Mouse (Mus musculus) lung, postnatal 0 days (tissue): Measurements from ENCODE around the gene Cdkl1. TPM values are rescaled to one million over a fixed set of nuclear protein-coding genes. Genes with fewer than 3 reads are reported as not detected.
A peak's percentile ranks its signal among the peaks of the same experiment; 100 is the strongest.

Source experiments
- ATAC-seq: fragments of 200-750 bp; cut with Nextera tagmentation; 2 replicates; pipeline ENCODE4 v1.8.0; 2017; ENCODE audit warnings: moderate library complexity
- DNase-seq: peaks from one replicate; pipeline ENCODE4 v3.0.0-alpha.2; 2016; ENCODE audit warnings: low spot score
- H3K27ac ChIP-seq: fragments of 300-500 bp; sonication (generic); 2 replicates; pipeline ENCODE4 v1.5.1; 2014; ENCODE audit warnings: antibody characterized with exemption, mild to moderate bottlenecking, low read length, mixed read lengths
- H3K27me3 ChIP-seq: fragments of 300-500 bp; sonication (generic); replicated peaks from 2 replicates; pipeline ENCODE4 v1.6.1; 2014; ENCODE audit warnings: low read length, mixed read lengths; ENCODE audit not compliant: insufficient read depth
- H3K36me3 ChIP-seq: fragments of 300-500 bp; sonication (generic); 2 replicates; pipeline ENCODE4 v1.6.1; 2014; ENCODE audit warnings: low read length, mixed read lengths; ENCODE audit not compliant: insufficient read depth
- H3K4me1 ChIP-seq: fragments of 300-500 bp; sonication (generic); 2 replicates; pipeline ENCODE4 v1.6.1; 2014; ENCODE audit warnings: antibody characterized with exemption, low read depth, low read length, mixed read lengths; ENCODE audit not compliant: insufficient read depth
- H3K4me2 ChIP-seq: fragments of 300-500 bp; sonication (generic); replicated peaks from 2 replicates; pipeline ENCODE4 v1.6.1; 2014; ENCODE audit warnings: low read depth, mild to moderate bottlenecking, low read length, moderate library complexity, mixed read lengths
- H3K4me3 ChIP-seq: fragments of 300-500 bp; sonication (generic); 2 replicates; pipeline ENCODE4 v1.5.1; 2014; ENCODE audit warnings: low read depth, low read length
- H3K9ac ChIP-seq: fragments of 300-500 bp; sonication (generic); replicated peaks from 2 replicates; pipeline ENCODE4 v1.6.1; 2014; ENCODE audit warnings: low read depth, mild to moderate bottlenecking
- H3K9me3 ChIP-seq: fragments of 300-500 bp; sonication (generic); 2 replicates; pipeline ENCODE4 v1.6.1; 2016; ENCODE audit warnings: low read length, mixed read lengths
- CTCF ChIP-seq: IDR thresholded peaks from 2 replicates; pipeline ENCODE4 v1.5.1; 2016; ENCODE audit warnings: antibody characterized with exemption, mild to moderate bottlenecking
- EP300 ChIP-seq: IDR thresholded peaks from 2 replicates; pipeline ENCODE4 v1.6.1; 2016; ENCODE audit warnings: antibody characterized with exemption, mild to moderate bottlenecking, control low read depth
- WGBS: fragments of 180-500 bp; shearing (Covaris S2); extraction: QIAGEN DNeasy Blood & Tissue Kit; methylation state at CpG from one replicate; pipeline ENCODE4 v1.1.7; 2014; 5-methylcytosine and 5-hydroxymethylcytosine counted together
- polyA plus RNA-seq: library from polyadenylated mRNA; unstranded; fragments of >200 nt; fragmentation: Nextera tagmentation; extraction: Ambion mirVana; gene quantifications from 2 replicates; pipeline ENCODE4 v1.2.1, GENCODE M21; 2015

Gene Cdkl1
- polyA plus RNA-seq, 1 experiment from 2014 or later: 3.1 TPM

GRCm38 (mm10) chr12:69757418-69758141, 33.5 kb downstream of the Cdkl1 start:
- WGBS: 3% methylated on average over 22 of the region's 22 CpGs
- ATAC-seq (peak; percentile 92), DNase-seq (peak; percentile 93)
- Histone ChIP-seq H3K4me3 (peak overlapping the region; percentile 18), H3K4me1 (peaks cover 8% of the 10 kb centered on the region; the same call in 1 of the 2 replicates), H3K36me3 (no peaks in the 10 kb centered on the region), H3K9me3 (no peaks in the 10 kb centered on the region), H3K27me3 (no peaks in the 10 kb centered on the region), H3K9ac (0 out of 2 replicates have a peak overlapping the region, but pooled peaks have one; percentile 16), H3K27ac (peak overlapping the region; percentile 83), H3K4me2 (peak overlapping the region; percentile 56)
- TF ChIP-seq CTCF (peak; percentile 86), EP300 (0 out of 2 replicates have a peak, but pooled peaks have one; percentile 71)

- Histone ChIP-seq H3K36me3 (no peaks in the 10 kb centered on the region), H3K4me1 (peaks cover 13% of the 10 kb centered on the region), H3K4me2 (no peak overlapping the region), H3K27ac (no peak overlapping the region), H3K27me3 (no peaks in the 10 kb centered on the region), H3K4me3 (no peak overlapping the region), H3K9ac (no peak overlapping the region), H3K9me3 (no peaks in the 10 kb centered on the region)
- no peak for TF ChIP-seq EP300
- no peak for TF ChIP-seq CTCF
- 70% methylated on average over 5 of the region's 5 CpGs for WGBS
- ATAC-seq: no peak
- no peak for DNase-seq
Observed at GRCm38 (mm10) chr12:69756015-69756414, 35.1 kb downstream of the Cdkl1 start.

DNA sequence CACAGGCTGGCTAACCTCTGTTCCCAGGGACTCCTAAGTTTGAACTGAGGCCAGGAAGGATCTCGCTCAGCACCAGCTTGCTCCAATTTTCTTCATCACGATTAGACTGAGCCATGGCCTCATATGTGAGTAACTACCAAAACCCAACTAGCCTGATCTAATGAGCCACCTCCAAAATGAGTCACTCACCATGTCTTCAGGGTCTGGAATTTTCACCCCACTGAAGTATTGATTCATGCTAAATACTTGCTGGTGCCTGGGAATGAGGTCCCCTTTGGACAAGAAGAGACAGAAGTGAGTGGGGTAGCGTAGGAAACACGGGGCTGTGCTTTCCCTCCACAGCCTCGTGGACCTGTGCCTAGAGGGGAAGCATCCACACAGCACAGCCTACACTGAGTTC, 37.1 kb downstream of the Cdkl1 start:
- H3K9me3 ChIP-seq: no peaks in the 10 kb centered on the region
- no peak overlapping the region for H3K4me2 ChIP-seq
- H3K4me3 ChIP-seq: no peak overlapping the region
- peaks cover 11% of the 10 kb centered on the region for H3K4me1 ChIP-seq
- no peaks in the 10 kb centered on the region for H3K27me3 ChIP-seq
- no peaks in the 10 kb centered on the region for H3K36me3 ChIP-seq
- DNase-seq (no peak), ATAC-seq (no peak)
- TF ChIP-seq EP300 (no peak), CTCF (no peak)
- H3K9ac ChIP-seq: no peak overlapping the region
- WGBS: 71% methylated on average over 5 of the region's 5 CpGs
- no peak overlapping the region for H3K27ac ChIP-seq

GRCm38 (mm10) chr12:69751864-69752341, 39.2 kb downstream of the Cdkl1 start:
- peaks cover 5% of the 10 kb centered on the region for H3K4me1 ChIP-seq
- H3K9ac ChIP-seq: no peak overlapping the region
- H3K9me3 ChIP-seq: no peaks in the 10 kb centered on the region
- 19% methylated on average over 10 of the region's 10 CpGs for whole genome bisulfite sequencing
- no peaks in the 10 kb centered on the region for H3K27me3 ChIP-seq
- H3K27ac ChIP-seq: 0 out of 2 replicates have a peak overlapping the region, but pooled peaks have one; percentile 2
- TF ChIP-seq EP300 (no peak), CTCF (0 out of 2 replicates have a peak, but pooled peaks have one; percentile 18)
- H3K4me2 ChIP-seq: no peak overlapping the region
- peak; percentile 37 for DNase-seq
- no peak overlapping the region for H3K4me3 ChIP-seq
- peak; percentile 55 for ATAC-seq
- H3K36me3 ChIP-seq: no peaks in the 10 kb centered on the region

GRCm38 (mm10) chr12:69744138-69744537, 46.9 kb downstream of the Cdkl1 start:
- 43% methylated on average over 5 of the region's 5 CpGs for WGBS
- Histone ChIP-seq H3K4me1 (no peaks in the 10 kb centered on the region), H3K4me3 (no peak overlapping the region), H3K27ac (no peak overlapping the region), H3K27me3 (no peaks in the 10 kb centered on the region), H3K4me2 (no peak overlapping the region), H3K36me3 (no peaks in the 10 kb centered on the region), H3K9me3 (no peaks in the 10 kb centered on the region), H3K9ac (no peak overlapping the region)
- TF ChIP-seq EP300: no peak
- no peak for TF ChIP-seq CTCF
- ATAC-seq (peak; percentile 54), DNase-seq (no peak)

- Histone ChIP-seq H3K4me1 (no peaks in the 10 kb centered on the region), H3K27me3 (no peaks in the 10 kb centered on the region), H3K9ac (no peak overlapping the region), H3K4me2 (no peak overlapping the region), H3K4me3 (no peak overlapping the region), H3K9me3 (no peaks in the 10 kb centered on the region), H3K27ac (no peak overlapping the region), H3K36me3 (no peaks in the 10 kb centered on the region)
- ATAC-seq (no peak), DNase-seq (no peak)
- 71% methylated on average over 5 of the region's 5 CpGs for WGBS
- TF ChIP-seq EP300: no peak
- peak; percentile 26 for TF ChIP-seq CTCF
Observed at GRCm38 (mm10) chr12:69741965-69742364, 49.1 kb downstream of the Cdkl1 start.
